Mouse (Mus musculus): ENCODE results near the gene Hoga1.
A peak's percentile ranks its signal among the peaks of the same experiment; 100 is the strongest.

- TF ChIP-seq CTCF (IDR thresholded peaks at IDR 0.05; ENCODE audit: low read depth, low read length) (peak; percentile 96), GATA1 (IDR thresholded peaks at IDR 0.05; ENCODE audit: borderline replicate concordance, low read length) (no peak), POLR2AphosphoS5 (IDR thresholded peaks at IDR 0.05; ENCODE audit: insufficient replicate concordance, low read depth, low read length) (no peak), TAL1 (conservative IDR thresholded peaks at IDR 0.05; ENCODE audit: low read depth, low read length) (no peak)
These were observed 19.3 kb upstream of the Hoga1 start for GRCm38 (mm10) chr19:42026158-42026557.

Measured in G1E (cell line).